Mouse (Mus musculus) heart, adult 10 weeks (tissue): ENCODE measurements around the gene Kcmf1. TPM values are rescaled to one million over a fixed set of nuclear protein-coding genes. Genes with fewer than 3 reads are reported as not detected.

Experiments used
- polyA plus RNA-seq: library from polyadenylated mRNA; stranded (reverse); fragments of 350-450 nt; fragmentation: Illumina TruSeq; extraction: RNeasy Lipid Tissue Mini Kit (QIAGEN cat#74804); gene quantifications from one replicate; pipeline ENCODE4 v1.2.3, GENCODE M21; 2014; ENCODE audit warnings: low read depth, low replicate concordance

Kcmf1 gene
- 92.2 TPM for polyA plus RNA-seq

GRCm38 (mm10) chr6:72899781-72900681 lies at the start of gene Kcmf1:
Gene Kcmf1 (minus strand): TSS chr6:72899979.

Other genes with a start within 250 kb of the Kcmf1 start
- 9.0 TPM for gene Tcf7l1, start 110.7 kb downstream of the Kcmf1 start, polyA plus RNA-seq
- 91.5 TPM for gene Tmsb10, start 58.8 kb upstream of the Kcmf1 start, polyA plus RNA-seq